Mouse (Mus musculus) olfactory bulb, adult 2 months (tissue): ENCODE measurements around the gene Rgs7.

Experiments
- CTCF ChIP-seq: fragments of 200-500 bp; IDR thresholded peaks from 2 replicates; pipeline ENCODE4 v1.5.1; 2012; ENCODE audit warnings: low read depth, mild to moderate bottlenecking, low read length, moderate library complexity; ENCODE audit not compliant: insufficient read depth
- POLR2A ChIP-seq: fragments of 200-500 bp; IDR thresholded peaks from 2 replicates; pipeline ENCODE4 v1.6.1; 2012; ENCODE audit warnings: mild to moderate bottlenecking, low read depth, low read length, moderate library complexity; ENCODE audit not compliant: insufficient read depth

DNA sequence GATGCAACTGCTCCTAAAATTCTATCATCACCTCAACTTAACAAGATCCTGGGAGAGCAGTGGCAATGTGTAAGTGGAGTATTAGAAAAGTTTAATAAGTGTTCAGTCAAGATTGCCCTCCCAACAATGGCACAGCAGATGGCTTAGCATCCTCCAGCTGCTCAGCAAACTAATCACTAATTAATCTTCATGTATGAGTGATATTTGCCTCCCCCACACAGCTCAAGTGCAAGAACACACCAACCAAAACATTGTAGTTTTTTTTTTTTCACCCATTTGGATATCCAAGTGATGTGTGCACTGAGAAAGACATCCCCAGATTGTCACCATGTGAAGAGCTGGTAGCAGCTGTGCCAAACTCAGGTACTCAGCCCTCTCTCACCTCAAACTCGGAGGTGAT lies 336.8 kb downstream of the Rgs7 start:
- TF ChIP-seq CTCF (no peak), POLR2A (no peak)
